Mouse (Mus musculus) A20 (cell line): ENCODE measurements around the gene Gcnt1.

Source experiments
- DNase-seq: peaks from one replicate; pipeline ENCODE4 v3.0.0-alpha.2; 2011; ENCODE audit warnings: low read depth, low spot score

Gcnt1 gene

GRCm38 (mm10) chr19:17372701-17373100 is at the start of gene Gcnt1:
TSS of gene Gcnt1 (minus strand) at chr19:17372844.
- no peak for DNase-seq

GRCm38 (mm10) chr19:17417855-17418254 is 45.2 kb upstream of the Gcnt1 start:
- no peak for DNase-seq

GRCm38 (mm10) chr19:17412915-17413459 is 40.3 kb upstream of the Gcnt1 start:
- DNase-seq, result no peak

- DNase-seq, result no peak
These were observed 37.9 kb upstream of the Gcnt1 start for GRCm38 (mm10) chr19:17410465-17411065.

GRCm38 (mm10) chr19:17409351-17409750 is 36.7 kb upstream of the Gcnt1 start:
- no peak for DNase-seq

GRCm38 (mm10) chr19:17408591-17408990 is 35.9 kb upstream of the Gcnt1 start:
- no peak for DNase-seq

- DNase-seq, result no peak
These were observed 34.2 kb upstream of the Gcnt1 start for GRCm38 (mm10) chr19:17406823-17407222.

- DNase-seq, result no peak
These were observed 30.5 kb upstream of the Gcnt1 start for GRCm38 (mm10) chr19:17403175-17403574.

GRCm38 (mm10) chr19:17400571-17400970 is 27.9 kb upstream of the Gcnt1 start:
- DNase-seq, result no peak

GRCm38 (mm10) chr19:17399965-17400364 is 27.3 kb upstream of the Gcnt1 start:
- no peak for DNase-seq

GRCm38 (mm10) chr19:17397922-17398321 is 25.3 kb upstream of the Gcnt1 start:
- no peak for DNase-seq

GRCm38 (mm10) chr19:17396802-17397201 is 24.2 kb upstream of the Gcnt1 start:
- DNase-seq, result peak; percentile 30

GRCm38 (mm10) chr19:17393841-17394591 is 21.4 kb upstream of the Gcnt1 start, which contains the start of gene Rfk:
TSS of gene Rfk (plus strand) at chr19:17394043.
- DNase-seq, result peak; percentile 95

GRCm38 (mm10) chr19:17392866-17393265 is 20.2 kb upstream of the Gcnt1 start:
- no peak for DNase-seq

GRCm38 (mm10) chr19:17388404-17388803 is 15.8 kb upstream of the Gcnt1 start:
- peak; percentile 30 for DNase-seq

GRCm38 (mm10) chr19:17386424-17386823 is 13.8 kb upstream of the Gcnt1 start:
- no peak for DNase-seq

- DNase-seq, result no peak
These were observed 12.8 kb upstream of the Gcnt1 start for GRCm38 (mm10) chr19:17385426-17385825.

- DNase-seq, result no peak
These were observed 12.4 kb upstream of the Gcnt1 start for GRCm38 (mm10) chr19:17385022-17385421.

GRCm38 (mm10) chr19:17382807-17383397 is 10.3 kb upstream of the Gcnt1 start:
- DNase-seq, result no peak

- no peak for DNase-seq
These were observed 7.9 kb upstream of the Gcnt1 start for GRCm38 (mm10) chr19:17380549-17380948.

GRCm38 (mm10) chr19:17378845-17379244 is 6.2 kb upstream of the Gcnt1 start:
- DNase-seq, result no peak

- no peak for DNase-seq
These were observed 3.1 kb downstream of the Gcnt1 start for GRCm38 (mm10) chr19:17369581-17369980.
